Mouse (Mus musculus) frontal cortex, adult (tissue): ENCODE measurements around the gene Hmgn5.

Experiments used
- ATAC-seq: cut with Nextera tagmentation; 2 replicates; pipeline ENCODE4 v1.9.2; 2017; ENCODE audit warnings: mild to moderate bottlenecking, moderate library complexity, mixed read lengths; ENCODE audit not compliant: low TSS enrichment

Gene Hmgn5

GRCm38 (mm10) chrX:109013283-109013682 is at the start of gene Hmgn5:
Hmgn5 (minus strand) TSS chrX:109013404.
- peak; percentile 99 for ATAC-seq

GRCm38 (mm10) chrX:109047773-109048172 is 34.6 kb upstream of the Hmgn5 start:
- no peak for ATAC-seq

DNA sequence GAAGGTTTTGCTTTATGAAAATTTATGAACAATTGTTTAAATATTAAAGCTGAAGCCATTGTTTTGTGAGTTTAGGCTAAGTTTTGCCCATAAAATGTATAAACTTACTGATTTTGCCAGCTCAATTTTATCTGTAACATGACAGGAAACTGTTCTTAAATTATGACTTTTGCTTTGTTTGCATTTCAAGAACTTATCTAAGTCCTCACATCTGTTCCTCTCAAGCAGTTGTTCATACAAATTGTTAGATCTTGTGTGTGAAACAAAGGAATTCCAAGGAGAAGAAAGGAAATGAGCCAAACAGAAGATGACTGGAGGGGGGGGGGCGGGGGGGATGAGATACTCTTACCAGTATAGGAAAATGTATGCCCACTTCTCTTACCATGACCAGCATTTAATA is 13.0 kb upstream of the Hmgn5 start:
- ATAC-seq: no peak

DNA sequence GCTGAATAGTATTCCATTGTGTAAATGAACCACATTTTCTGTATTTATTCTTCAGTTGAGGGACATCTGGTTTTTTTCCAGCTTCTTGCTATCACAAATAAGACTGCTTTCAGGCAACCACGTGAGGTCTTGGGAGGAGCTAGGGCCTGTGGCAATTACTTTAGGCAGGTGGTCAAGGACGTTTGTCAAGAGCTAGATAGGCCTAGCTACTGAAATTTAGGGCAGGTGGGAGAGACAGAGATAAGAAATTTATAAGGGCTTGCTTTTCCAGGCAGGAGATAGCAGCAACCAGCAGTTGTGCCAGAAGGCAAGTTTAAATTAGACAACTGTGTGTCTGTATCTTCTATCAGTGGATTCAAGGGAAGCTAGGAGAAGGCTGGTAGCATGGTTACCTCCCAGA is 7.7 kb upstream of the Hmgn5 start:
- ATAC-seq: no peak

DNA sequence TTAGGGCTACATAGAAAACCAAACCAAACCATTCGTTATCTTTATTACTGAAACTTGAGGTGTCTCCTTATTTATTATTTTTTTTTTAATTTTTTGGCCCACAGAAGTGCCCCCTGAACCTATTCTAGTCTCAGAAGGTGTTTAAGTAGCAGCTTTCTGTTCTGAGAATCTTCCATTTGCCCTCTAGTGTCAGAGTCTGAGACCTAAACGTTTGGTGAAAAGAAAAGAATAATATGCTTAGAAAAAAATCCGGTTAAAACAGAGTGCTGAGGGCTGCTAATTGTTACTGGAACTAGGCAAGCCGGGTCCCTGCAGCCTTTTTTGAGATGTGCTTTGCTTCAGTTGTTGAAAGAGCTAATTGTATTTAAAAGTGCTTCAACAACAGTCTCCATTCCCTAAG is 962 bp upstream of the Hmgn5 start:
- no peak for ATAC-seq

DNA sequence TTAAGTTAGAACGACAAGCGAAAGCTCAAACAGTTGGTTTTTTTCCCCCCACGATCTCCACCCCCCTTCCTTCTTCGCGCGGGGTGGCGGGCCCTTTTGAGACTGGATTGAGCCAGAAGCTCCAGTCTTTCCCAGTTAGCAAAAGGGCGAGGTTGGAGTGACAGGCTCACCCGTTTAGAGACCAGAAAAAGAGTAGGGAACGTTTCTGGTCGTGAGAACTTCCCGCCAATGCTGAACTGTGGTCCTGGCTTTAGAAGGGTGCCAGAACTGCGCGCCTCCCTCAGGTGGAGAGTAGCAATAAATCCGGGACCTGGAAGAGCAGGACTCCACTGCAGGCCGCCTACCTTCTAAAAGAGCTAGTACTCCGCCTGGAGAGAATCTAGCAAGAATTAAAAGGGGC is 482 bp upstream of the Hmgn5 start:
- ATAC-seq: peak; percentile 82

- ATAC-seq: peak; percentile 78
These were observed 703 bp downstream of the Hmgn5 start for GRCm38 (mm10) chrX:109012371-109013031.

- ATAC-seq: no peak
These were observed 1.5 kb downstream of the Hmgn5 start for GRCm38 (mm10) chrX:109011611-109012185.

DNA sequence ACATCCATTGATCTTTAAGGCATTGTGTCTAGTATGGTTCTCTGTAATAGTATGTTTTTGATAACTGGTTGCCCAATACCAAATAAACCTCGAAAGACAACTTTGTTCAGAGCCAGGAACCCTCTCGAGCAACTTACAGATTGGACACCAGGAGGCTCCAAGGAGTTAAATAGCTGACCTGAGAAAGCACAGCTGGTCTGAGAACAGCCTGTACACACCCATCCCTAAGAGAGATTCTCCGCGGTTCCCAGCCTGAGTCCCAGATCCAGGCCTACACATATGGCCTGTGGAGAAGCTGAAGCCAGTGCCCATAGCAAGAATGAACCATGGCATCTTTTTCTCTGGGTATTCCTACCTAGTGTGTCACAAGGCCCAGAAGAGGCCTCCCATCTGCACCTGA is 11.9 kb downstream of the Hmgn5 start:
- ATAC-seq: no peak
